Mouse (Mus musculus) heart, adult 2 months (tissue): ENCODE measurements around the gene Rps29.

Source experiments
- CTCF ChIP-seq: fragments of 200-600 bp; IDR thresholded peaks from 2 replicates; pipeline ENCODE4 v1.8.1; 2022; ENCODE audit warnings: antibody characterized with exemption, mild to moderate bottlenecking, moderate library complexity
- EP300 ChIP-seq: fragments of 200-500 bp; IDR thresholded peaks from 2 replicates; pipeline ENCODE4 v1.6.1; 2011; ENCODE audit warnings: low read depth, low read length, control low read depth; ENCODE audit not compliant: insufficient read depth
- POLR2A ChIP-seq: fragments of 200-500 bp; IDR thresholded peaks from 2 replicates; pipeline ENCODE4 v1.6.1; 2011; ENCODE audit warnings: mild to moderate bottlenecking, low read depth, low read length, control low read depth; ENCODE audit not compliant: insufficient read depth

DNA sequence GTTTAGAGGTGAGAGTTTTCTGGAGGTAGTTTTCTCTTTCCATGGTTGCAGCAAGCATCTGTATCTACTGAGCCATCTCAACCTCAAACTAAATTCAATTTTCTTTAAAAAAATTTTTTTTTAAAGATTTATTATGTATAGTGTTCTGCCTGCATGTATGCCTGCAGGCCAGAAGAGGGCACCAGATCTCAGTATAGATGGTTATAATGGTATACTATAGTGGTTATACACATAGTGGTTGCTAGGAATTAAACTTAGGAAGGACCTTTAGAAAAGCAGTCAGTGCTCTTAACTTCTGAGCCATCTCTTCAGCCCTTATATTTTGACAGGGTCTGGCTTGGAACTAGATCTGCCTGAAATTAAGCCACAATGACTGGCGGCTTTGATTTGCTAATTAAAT, 31.5 kb upstream of the Rps29 start:
- TF ChIP-seq CTCF = peak; percentile 71
- no peak for TF ChIP-seq POLR2A
- no peak for TF ChIP-seq EP300
